Mouse (Mus musculus) liver, postnatal 0 days (tissue): ENCODE measurements at regions not wholly inside any gene's neighbourhood (a gene's known extent, or its start where the extent isn't known, plus 50 kb on each side); places are given as distances from the start of the nearest gene placed in this dataset.

Experiments
- ATAC-seq: fragments of 200-750 bp; cut with Nextera tagmentation; 2 replicates; pipeline ENCODE4 v1.8.0; 2017; ENCODE audit warnings: mild to moderate bottlenecking, moderate library complexity
- DNase-seq: peaks from one replicate; pipeline ENCODE4 v3.0.0-alpha.2; 2016
- H3K27ac ChIP-seq: fragments of 300-500 bp; sonication (generic); 2 replicates; pipeline ENCODE4 v1.5.1; 2014; ENCODE audit warnings: antibody characterized with exemption, moderate library complexity, mild to moderate bottlenecking, low read depth
- H3K27me3 ChIP-seq: fragments of 300-500 bp; sonication (generic); 2 replicates; pipeline ENCODE4 v1.6.1; 2014; ENCODE audit warnings: low read length, control low read depth, mixed read lengths; ENCODE audit not compliant: insufficient read depth
- H3K36me3 ChIP-seq: fragments of 300-500 bp; sonication (generic); replicated peaks from 2 replicates; pipeline ENCODE4 v1.6.1; 2014; ENCODE audit warnings: mild to moderate bottlenecking, control low read depth, low read length, moderate library complexity, mixed read lengths; ENCODE audit not compliant: insufficient read depth
- H3K4me1 ChIP-seq: fragments of 300-500 bp; sonication (generic); 2 replicates; pipeline ENCODE4 v1.6.1; 2014; ENCODE audit warnings: antibody characterized with exemption, mild to moderate bottlenecking, control low read depth; ENCODE audit not compliant: insufficient read depth
- H3K4me2 ChIP-seq: fragments of 300-500 bp; sonication (generic); 2 replicates; pipeline ENCODE4 v1.6.1; 2014; ENCODE audit warnings: low read depth, mild to moderate bottlenecking, low read length, moderate library complexity, mixed read lengths
- H3K4me3 ChIP-seq: fragments of 300-500 bp; sonication (generic); 2 replicates; pipeline ENCODE4 v1.5.1; 2014; ENCODE audit warnings: low read depth, low read length
- H3K9ac ChIP-seq: fragments of 300-500 bp; sonication (generic); replicated peaks from 2 replicates; pipeline ENCODE4 v1.6.1; 2014; ENCODE audit warnings: mild to moderate bottlenecking, moderate library complexity
- H3K9me3 ChIP-seq: fragments of 300-500 bp; sonication (generic); 2 replicates; pipeline ENCODE4 v1.6.1; 2016; ENCODE audit warnings: mild to moderate bottlenecking, control low read depth, low read length, mixed read lengths
- CTCF ChIP-seq: sonication (generic); IDR thresholded peaks from 2 replicates; pipeline ENCODE4 v1.5.1; 2016; ENCODE audit warnings: antibody characterized with exemption, low read depth
- EP300 ChIP-seq: IDR thresholded peaks from 2 replicates; pipeline ENCODE4 v1.6.1; 2016; ENCODE audit warnings: antibody characterized with exemption, low read depth, mild to moderate bottlenecking
- WGBS: fragments of 180-500 bp; shearing (Covaris S2); extraction: QIAGEN DNeasy Blood & Tissue Kit; methylation state at CpG from one replicate; pipeline ENCODE4 v1.1.7; 2014; ENCODE audit not compliant: insufficient replicate concordance; 5-methylcytosine and 5-hydroxymethylcytosine counted together

DNA sequence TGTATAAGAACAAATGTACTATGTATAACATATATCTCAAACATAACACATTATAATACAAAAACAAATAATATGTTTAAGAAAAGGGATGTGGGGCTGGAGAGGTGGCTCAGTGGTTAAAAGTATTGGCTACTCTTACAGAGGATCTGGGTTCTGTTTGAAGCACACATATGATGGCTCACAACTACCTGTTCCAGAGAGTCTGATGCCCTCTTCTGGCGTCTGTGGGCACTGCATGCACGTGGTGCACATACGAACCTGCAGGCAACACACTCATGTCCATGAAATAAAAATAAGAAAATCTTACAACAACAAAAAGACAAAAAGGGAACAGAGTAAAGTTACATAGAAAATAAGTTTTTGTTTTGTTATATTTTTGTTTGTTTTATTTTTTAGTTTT is 114.8 kb upstream of the Bmp4 start:
- Histone ChIP-seq H3K4me1 (no peaks in the 10 kb centered on the region), H3K27me3 (no peaks in the 10 kb centered on the region), H3K4me2 (no peak overlapping the region), H3K4me3 (no peak overlapping the region), H3K9me3 (0 out of 2 replicates have a peak, but pooled peaks cover 3% of the 10 kb centered on the region), H3K9ac (no peak overlapping the region), H3K27ac (no peak overlapping the region), H3K36me3 (no peaks in the 10 kb centered on the region)
- no peak for ATAC-seq
- TF ChIP-seq CTCF (peak; percentile 40), EP300 (no peak)
- peak; percentile 16 for DNase-seq
- 83% methylated on average over 3 of the region's 3 CpGs for WGBS

DNA sequence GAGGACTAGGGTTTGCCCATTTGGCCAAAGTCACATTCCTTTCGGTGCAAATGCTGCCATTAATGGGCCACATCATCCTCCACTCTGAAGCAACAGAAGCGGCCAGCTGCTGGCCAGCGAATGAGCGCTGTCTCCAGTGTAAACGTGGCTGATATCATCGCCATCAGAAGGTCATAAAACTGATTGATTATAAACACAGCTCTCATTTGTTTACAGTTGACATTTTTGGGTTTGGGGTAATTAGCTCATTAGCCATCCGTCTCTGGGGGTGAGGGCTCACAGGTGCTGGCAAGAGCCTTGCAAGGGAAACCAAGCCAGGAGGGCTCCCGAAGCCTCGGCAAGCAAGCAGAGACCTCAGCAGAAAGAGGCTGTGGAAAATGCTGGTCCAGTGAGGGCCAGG is 101.1 kb upstream of the Bmp4 start:
- WGBS, result 40% methylated on average over 9 of the region's 9 CpGs
- TF ChIP-seq CTCF (no peak), EP300 (no peak)
- no peak overlapping the region for H3K4me2 ChIP-seq
- ATAC-seq, result no peak
- no peak for DNase-seq
- H3K27me3 ChIP-seq, result no peaks in the 10 kb centered on the region
- H3K4me1 ChIP-seq, result no peaks in the 10 kb centered on the region
- H3K27ac ChIP-seq, result no peak overlapping the region
- no peaks in the 10 kb centered on the region for H3K36me3 ChIP-seq
- no peak overlapping the region for H3K4me3 ChIP-seq
- H3K9ac ChIP-seq, result no peak overlapping the region
- no peaks in the 10 kb centered on the region for H3K9me3 ChIP-seq

DNA sequence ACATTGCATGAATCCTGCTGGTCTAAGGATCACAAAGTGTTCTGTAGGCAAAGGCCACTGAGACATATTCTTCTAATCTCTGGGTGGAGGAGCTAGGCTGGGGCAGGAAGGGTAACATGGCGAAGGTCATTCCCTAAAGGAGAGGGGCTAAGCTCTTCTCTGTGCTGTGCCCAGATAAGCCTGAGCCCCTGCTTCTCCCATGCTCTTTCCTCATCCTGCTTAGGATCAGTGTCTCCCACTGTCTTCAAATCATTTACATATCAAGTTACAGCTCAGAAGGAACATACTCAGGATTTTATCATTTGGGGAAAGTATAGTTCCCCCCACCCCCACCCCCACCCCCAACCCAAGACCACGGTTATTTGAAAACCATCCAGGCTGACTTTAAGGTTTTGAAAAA is 100.7 kb upstream of the Bmp4 start:
- Histone ChIP-seq H3K27me3 (no peaks in the 10 kb centered on the region), H3K9ac (no peak overlapping the region), H3K4me1 (no peaks in the 10 kb centered on the region), H3K27ac (no peak overlapping the region), H3K36me3 (no peaks in the 10 kb centered on the region), H3K4me3 (no peak overlapping the region), H3K9me3 (no peaks in the 10 kb centered on the region), H3K4me2 (no peak overlapping the region)
- DNase-seq, result no peak
- TF ChIP-seq CTCF (no peak), EP300 (no peak)
- no peak for ATAC-seq
- WGBS, result 66% methylated on average over 2 of the region's 2 CpGs

DNA sequence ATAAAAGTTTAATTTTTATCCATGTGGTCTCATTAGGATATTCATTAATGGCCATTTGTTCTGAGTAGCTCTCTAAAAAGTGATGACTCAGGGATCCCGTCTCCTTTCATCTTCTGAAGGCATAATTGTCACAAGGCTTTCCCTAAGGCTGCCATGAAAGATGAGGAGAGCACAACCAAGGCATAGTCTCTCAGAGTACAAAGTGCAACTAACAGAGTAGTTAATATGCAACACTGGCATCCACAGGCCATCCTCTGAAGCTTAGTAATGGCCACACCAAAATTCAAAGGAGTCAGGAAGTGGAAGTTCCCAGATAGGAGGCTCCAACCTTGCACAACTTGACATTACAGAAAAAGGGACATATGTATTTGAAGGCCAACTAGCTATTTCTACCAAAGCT is 97.1 kb upstream of the Bmp4 start:
- no peak for DNase-seq
- H3K9ac ChIP-seq, result no peak overlapping the region
- no peaks in the 10 kb centered on the region for H3K36me3 ChIP-seq
- WGBS, result 79% methylated on average over 1 of the region's 1 CpGs
- no peak overlapping the region for H3K4me3 ChIP-seq
- H3K27me3 ChIP-seq, result no peaks in the 10 kb centered on the region
- H3K9me3 ChIP-seq, result no peaks in the 10 kb centered on the region
- no peak overlapping the region for H3K27ac ChIP-seq
- ATAC-seq, result no peak
- no peak overlapping the region for H3K4me2 ChIP-seq
- H3K4me1 ChIP-seq, result no peaks in the 10 kb centered on the region
- TF ChIP-seq CTCF (no peak), EP300 (no peak)

DNA sequence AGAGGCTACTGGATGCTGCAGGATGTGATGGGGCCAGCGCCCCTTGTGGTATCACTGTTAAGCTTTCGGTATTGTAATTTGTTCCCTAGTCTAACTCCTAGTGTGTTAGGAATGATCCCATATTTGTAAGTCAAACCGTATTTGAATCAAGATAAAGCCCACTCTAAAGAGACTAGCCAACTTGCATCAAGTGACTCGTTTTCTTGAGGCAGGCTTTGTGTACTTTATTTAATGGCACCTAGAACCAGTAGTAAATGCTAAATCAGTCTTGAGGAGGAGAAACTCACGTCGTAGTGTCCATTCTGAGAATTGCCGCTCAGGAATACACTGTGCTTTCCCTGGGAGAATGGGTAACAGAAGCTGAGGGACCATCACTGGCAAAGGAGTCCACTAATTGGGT is 89.9 kb upstream of the Bmp4 start:
- no peak overlapping the region for H3K4me3 ChIP-seq
- WGBS, result 77% methylated on average over 7 of the region's 7 CpGs
- no peak overlapping the region for H3K9ac ChIP-seq
- no peaks in the 10 kb centered on the region for H3K27me3 ChIP-seq
- DNase-seq (no peak), ATAC-seq (no peak)
- H3K27ac ChIP-seq, result no peak overlapping the region
- H3K4me2 ChIP-seq, result no peak overlapping the region
- H3K4me1 ChIP-seq, result no peaks in the 10 kb centered on the region
- TF ChIP-seq CTCF (no peak), EP300 (no peak)
- no peaks in the 10 kb centered on the region for H3K36me3 ChIP-seq
- H3K9me3 ChIP-seq, result no peaks in the 10 kb centered on the region

DNA sequence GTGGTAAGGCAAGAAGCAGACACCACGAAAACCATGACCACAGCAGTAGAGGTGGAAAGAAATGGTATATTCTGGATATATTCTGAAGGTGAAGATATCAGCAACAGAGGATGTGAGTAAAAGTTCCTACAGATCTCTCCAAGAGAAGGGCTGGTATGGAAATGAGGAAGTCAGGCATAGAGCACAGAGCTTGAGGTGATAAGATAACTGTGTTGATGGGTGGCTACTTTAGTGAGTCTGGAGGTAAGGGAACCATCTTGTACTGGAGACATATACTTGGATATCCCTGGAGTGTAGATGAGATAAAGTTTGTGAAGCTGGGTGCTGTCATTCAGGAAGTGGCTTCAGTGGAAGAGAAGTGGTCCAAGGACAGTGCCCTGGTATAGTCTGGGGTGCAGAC is 85.5 kb upstream of the Bmp4 start:
- no peaks in the 10 kb centered on the region for H3K9me3 ChIP-seq
- 59% methylated on average over 1 of the region's 1 CpGs for WGBS
- ATAC-seq, result no peak
- no peak overlapping the region for H3K4me2 ChIP-seq
- no peak overlapping the region for H3K27ac ChIP-seq
- no peak overlapping the region for H3K9ac ChIP-seq
- H3K4me1 ChIP-seq, result no peaks in the 10 kb centered on the region
- DNase-seq, result no peak
- H3K27me3 ChIP-seq, result no peaks in the 10 kb centered on the region
- no peaks in the 10 kb centered on the region for H3K36me3 ChIP-seq
- no peak overlapping the region for H3K4me3 ChIP-seq
- TF ChIP-seq CTCF (no peak), EP300 (no peak)

DNA sequence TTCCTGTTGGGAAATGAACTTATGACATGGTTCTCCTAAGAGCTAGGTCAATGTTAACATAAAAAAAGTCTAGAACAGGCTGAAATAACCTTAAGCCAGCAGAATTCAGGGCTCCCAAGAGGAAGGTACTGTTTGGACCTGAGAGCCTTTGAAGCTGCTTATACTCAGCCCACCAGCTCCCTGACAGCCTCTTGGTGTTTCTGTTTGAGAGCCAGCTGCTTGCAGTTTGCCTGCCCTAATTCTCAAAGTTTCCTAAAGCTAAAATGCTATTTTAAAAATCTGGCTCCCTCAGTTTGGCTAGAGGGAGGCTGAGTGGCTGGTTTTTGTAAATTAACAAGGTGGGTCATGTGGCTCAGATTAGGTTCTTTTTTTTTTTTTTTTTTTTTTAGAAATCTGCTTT is 72.5 kb upstream of the Bmp4 start:
- H3K4me1 ChIP-seq, result peaks cover 5% of the 10 kb centered on the region

More for the DNA sequence above, 72.5 kb upstream of the Bmp4 start:
- Histone ChIP-seq H3K9ac (no peak overlapping the region), H3K27ac (no peak overlapping the region), H3K4me2 (no peak overlapping the region), H3K9me3 (no peaks in the 10 kb centered on the region), H3K27me3 (no peaks in the 10 kb centered on the region), H3K36me3 (no peaks in the 10 kb centered on the region), H3K4me3 (no peak overlapping the region)
- ATAC-seq (no peak), DNase-seq (no peak)
- no peak for TF ChIP-seq EP300
- TF ChIP-seq CTCF, result no peak
